Comparison of ENCODE assay signal across 9 mouse cellular contexts in the genomic region with DNA sequence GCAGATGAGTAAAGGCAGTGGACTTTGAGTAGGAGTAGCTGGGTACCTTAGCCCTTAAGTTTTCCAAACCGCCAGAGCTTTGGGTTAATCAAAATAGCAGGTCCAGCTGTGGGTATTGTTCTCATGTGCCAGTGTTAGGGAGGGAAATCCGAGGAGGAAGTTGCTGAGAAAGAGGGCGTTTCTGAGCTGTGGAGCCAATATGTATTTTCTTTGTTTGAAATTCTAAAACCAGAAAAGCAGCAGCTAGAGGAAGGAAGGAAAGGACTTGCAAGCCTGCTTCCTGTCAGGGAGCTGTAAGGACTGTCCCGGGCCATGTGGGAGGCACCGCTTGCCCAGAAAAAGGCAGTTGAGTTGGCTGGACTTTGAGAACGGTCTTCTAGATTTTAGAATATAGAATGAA. TPM values are rescaled to one million over a fixed set of nuclear protein-coding genes. Genes with fewer than 3 reads are reported as not detected.
DNase-seq lines count a peak whose midpoint lies in the region; ATAC-seq and TF ChIP-seq lines count a peak whose summit lies in the region.
"Had no signal": no experiment of that assay in that cellular context is flagged by ENCODE, and none has a peak within 500 bp of the region (broad histone marks: within the 10 kb centered on the region; RNA-seq: fewer than 3 reads in every experiment).

No protein-coding gene starts in this region.

- no peaks in the 10 kb centered on the region for H3K9me3 ChIP-seq in heart, embryonic 14.5 days (ENCODE audit: control insufficient read depth, low read length)
- H3K9me3 ChIP-seq in kidney, postnatal 0 days (replicated peaks; ENCODE audit: low read length), result no peaks in the 10 kb centered on the region

- DNase-seq in adrenal gland, adult 2 months, result peak; percentile 50
- DNase-seq in adrenal gland, adult 8-10 months, result no peak
- peak; percentile 60 for DNase-seq in embryo, embryonic 10.5 days (ENCODE audit: low spot score)
- DNase-seq in kidney, postnatal 0 days (ENCODE audit: low spot score), result peak; percentile 89
- peak; percentile 71 to 76 for DNase-seq in lung, postnatal 4 days
- DNase-seq in thymus, postnatal 0 days (ENCODE audit: low spot score), result peak; percentile 61
- no peak for DNase-seq in MN1 (ENCODE audit: low spot score)

- peaks cover 4% of the 10 kb centered on the region; the same call in 1 of the 2 replicates for H3K36me3 ChIP-seq in heart, embryonic 14.5 days (ENCODE audit: control insufficient read depth, insufficient read depth, low read length)
- H3K36me3 ChIP-seq in kidney, postnatal 0 days (ENCODE audit: insufficient read depth, low read length), result no peaks in the 10 kb centered on the region

- peaks cover 8 to 17% of the 10 kb centered on the region in 2 experiments; a peak in 3 of 4 replicates for H3K4me1 ChIP-seq in heart, embryonic 14.5 days (ENCODE audit: control insufficient read depth in 2 of 2, insufficient read depth in 2 of 2, low read length in 2 of 2)
- peaks cover 22% of the 10 kb centered on the region; the same call in 1 of the 2 replicates for H3K4me1 ChIP-seq in kidney, postnatal 0 days (replicated peaks; ENCODE audit: insufficient read depth, low read length)

- ATAC-seq in heart, embryonic 14.5 days (ENCODE audit: insufficient number of reproducible peaks, insufficient read depth, low FRiP score, low read depth), result no peak
- ATAC-seq in kidney, postnatal 0 days (replicated peaks; ENCODE audit: low FRiP score, low read depth), result no peak
- ATAC-seq: Patski had no signal

- peak overlapping the region; percentile 85 to 93 for H3K4me3 ChIP-seq in heart, embryonic 14.5 days (ENCODE audit: control insufficient read depth in 1 of 2, insufficient read depth in 1 of 2, low read depth in 1 of 2, low read length in 2 of 2)
- H3K4me3 ChIP-seq in kidney, postnatal 0 days (replicated peaks; ENCODE audit: low read depth, low read length), result peak overlapping the region; percentile 87

- peak overlapping the region; percentile 95 for H3K9ac ChIP-seq in heart, embryonic 14.5 days (ENCODE audit: low read length)
- peak overlapping the region; percentile 95 for H3K9ac ChIP-seq in kidney, postnatal 0 days (ENCODE audit: low read depth, low read length)

- H3K27ac ChIP-seq in heart, embryonic 14.5 days (replicated peaks in 1 of 2; ENCODE audit: control insufficient read depth in 1 of 2, insufficient read depth in 1 of 2, low read depth in 2 of 2, low read length in 2 of 2), result peak overlapping the region; percentile 63 to 91
- peak overlapping the region; percentile 88 for H3K27ac ChIP-seq in kidney, postnatal 0 days

- WGBS in heart, embryonic 14.5 days, result 17% methylated on average over 6 of the region's 6 CpGs
- WGBS in kidney, postnatal 0 days, result under 1% methylated on average over 6 of the region's 6 CpGs

- H3K27me3 ChIP-seq in heart, embryonic 14.5 days (ENCODE audit: control insufficient read depth, insufficient read depth, low read length), result no peaks in the 10 kb centered on the region
- no peaks in the 10 kb centered on the region for H3K27me3 ChIP-seq in kidney, postnatal 0 days (ENCODE audit: insufficient read depth, low read length)
- H3K27me3 ChIP-seq: Patski had no signal

- H3K4me2 ChIP-seq in heart, embryonic 14.5 days (ENCODE audit: low read length), result peak overlapping the region; percentile 93
- H3K4me2 ChIP-seq in kidney, postnatal 0 days (ENCODE audit: low read length), result peak overlapping the region; percentile 87

- no peak for TF ChIP-seq CTCF in kidney, postnatal 0 days (IDR thresholded peaks at IDR 0.05; ENCODE audit: low read depth)

RNA-seq across cellular contexts. Expression of gene Wasf2, which starts 1.7 kb away (rescaled TPM):
- total RNA-seq in adrenal gland, adult 2 months (2021), result 100 to 1,000 TPM in 1 of 2 experiments, 10 to 100 TPM in 1; 99.4 to 130 TPM
- 43.2 and 57.0 TPM in 2 replicates for polyA plus RNA-seq in adrenal gland, adult 2 months (2012; rRNA removed)
- 100 to 1,000 TPM; 105 to 158 (median 133) TPM for total RNA-seq in adrenal gland, adult 8-10 months (2022)
- polyA plus RNA-seq in heart, embryonic 14.5 days (2014; fragmentation: Nextera tagmentation; extraction: Ambion mirVana), result 50.7 and 68.6 TPM in 2 replicates
- polyA plus RNA-seq in kidney, postnatal 0 days (2015; fragmentation: Nextera tagmentation; extraction: Ambion mirVana), result 98.8 and 113 TPM in 2 replicates
- polyA plus RNA-seq in thymus, postnatal 0 days (2015; fragmentation: Nextera tagmentation; extraction: Ambion mirVana), result 140 and 190 TPM in 2 replicates

Comparison
In these comparisons a context has a peak if more than half of its experiments do, and no peak if none do; other contexts are left out.
1. DNase-seq: peak in adrenal gland, adult 2 months (single experiment), embryo, embryonic 10.5 days (single experiment), kidney, postnatal 0 days (single experiment), lung, postnatal 4 days (2 of 2) and thymus, postnatal 0 days (single experiment); none in adrenal gland, adult 8-10 months (single experiment) and MN1 (single experiment).